Mouse (Mus musculus) ES-E14 (cell line): Measurements from ENCODE around the gene Slc12a7.

ENCODE experiments used
- CHD2 ChIP-seq: IDR thresholded peaks from 2 replicates; pipeline ENCODE4 v1.6.1; 2014; ENCODE audit warnings: mild to moderate bottlenecking, low read depth, low read length, inconsistent platforms
- MAFK ChIP-seq: IDR thresholded peaks from 2 replicates; pipeline ENCODE4 v1.6.1; 2014; ENCODE audit warnings: mild to moderate bottlenecking, low read depth, low read length, inconsistent platforms; ENCODE audit not compliant: insufficient read depth

DNA sequence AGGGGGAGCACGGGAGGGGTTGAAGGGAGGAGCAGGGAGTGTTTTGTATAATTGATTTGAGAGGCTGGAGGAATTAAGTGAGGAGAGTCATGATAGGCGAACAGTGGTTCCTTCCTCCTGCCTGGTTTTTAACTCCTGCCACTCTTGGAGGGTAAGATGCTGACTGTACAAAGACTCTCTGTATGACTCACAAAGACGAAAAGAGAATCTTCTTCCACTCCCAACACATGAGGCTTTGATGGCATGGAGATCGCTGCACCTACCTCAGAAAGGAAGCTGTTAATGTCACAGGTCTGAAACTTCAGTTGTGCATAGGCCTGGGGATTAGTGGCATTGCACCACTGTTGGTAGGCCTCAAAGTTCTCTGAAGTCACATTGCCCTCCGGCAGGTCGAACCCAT lies 47.4 kb upstream of the Slc12a7 start:
- TF ChIP-seq CHD2 = no peak
- TF ChIP-seq MAFK = no peak
